Mouse (Mus musculus) heart, adult 9 months (tissue): Measurements from ENCODE around the gene Ugt2b36.
"Not testable (repeated sequence)": the region's sequence is repeated elsewhere in the genome, so short reads cannot be mapped to it uniquely, and the experiment has no call there.

Experiments
- DNase-seq, 2 experiments: peaks; one replicate each; pipeline ENCODE4 v3.0.0; 2022; ENCODE audit warnings: low spot score in 2 of 2

Gene Ugt2b36

DNA sequence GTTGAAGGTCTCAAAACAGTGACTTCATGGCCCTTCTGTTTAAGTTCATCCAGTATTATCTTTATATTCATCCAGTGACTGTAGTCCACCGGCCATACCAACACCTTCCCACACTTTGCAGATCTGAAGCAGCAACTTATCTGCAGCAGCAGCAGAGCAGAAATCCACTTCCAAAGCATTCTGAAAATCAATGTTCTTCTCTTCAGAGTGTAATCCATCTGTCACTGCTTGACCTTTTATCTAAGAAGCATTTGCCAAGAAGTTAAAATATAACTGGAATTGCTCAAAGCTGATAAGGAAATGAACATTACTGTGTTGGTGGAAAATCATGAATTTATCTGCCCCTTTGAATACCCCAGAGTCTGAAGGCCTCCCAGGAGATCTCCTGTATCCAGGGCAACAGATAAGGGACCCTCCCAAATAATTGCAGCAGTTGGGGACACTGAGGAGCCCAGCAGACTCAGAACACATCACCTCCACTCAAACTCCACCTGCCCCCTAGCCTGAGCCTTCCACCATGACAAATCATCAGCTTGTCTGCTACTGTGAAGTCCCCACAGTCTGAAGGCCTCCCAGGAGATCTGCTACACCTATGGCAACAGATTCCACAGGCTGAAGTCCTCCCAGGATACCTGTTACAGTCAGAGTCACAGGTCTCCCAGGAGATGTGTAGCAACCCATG, at the start of gene Ugt2b36:
TSS of gene Ugt2b36 (minus strand) at position 210 of the 682 bp plus-strand sequence.
- DNase-seq, result no peak

DNA sequence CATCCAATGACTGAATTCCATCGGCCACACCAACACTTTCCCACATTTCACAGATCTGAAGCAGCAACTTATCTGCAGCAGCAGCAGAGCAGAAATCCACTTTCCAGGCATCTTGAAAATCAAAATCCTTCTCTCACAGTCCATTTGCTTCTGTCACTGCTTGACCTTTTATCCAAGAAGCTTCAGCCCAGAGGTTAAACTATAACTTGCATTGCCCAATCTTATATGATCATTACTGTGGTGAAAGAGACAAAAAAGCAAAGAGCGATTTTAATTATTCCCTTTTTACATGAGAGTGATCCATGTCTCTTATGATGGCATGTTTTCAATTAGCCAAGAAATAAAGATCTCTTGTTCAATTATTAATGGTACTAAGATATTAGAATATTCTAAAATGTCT, 47.8 kb upstream of the Ugt2b36 start, which contains the start of gene Ugt2b5:
TSS of gene Ugt2b5 (minus strand) at position 123 of the 400 bp plus-strand sequence.
- DNase-seq, result not testable (repeated sequence)

GRCm38 (mm10) chr5:87103697-87104096, 11.3 kb upstream of the Ugt2b36 start:
- not testable (repeated sequence) for DNase-seq

- DNase-seq, result no peak
These were observed 1.2 kb downstream of the Ugt2b36 start for GRCm38 (mm10) chr5:87091111-87091510.

GRCm38 (mm10) chr5:87089264-87089663, 3.1 kb downstream of the Ugt2b36 start:
- no peak for DNase-seq

DNA sequence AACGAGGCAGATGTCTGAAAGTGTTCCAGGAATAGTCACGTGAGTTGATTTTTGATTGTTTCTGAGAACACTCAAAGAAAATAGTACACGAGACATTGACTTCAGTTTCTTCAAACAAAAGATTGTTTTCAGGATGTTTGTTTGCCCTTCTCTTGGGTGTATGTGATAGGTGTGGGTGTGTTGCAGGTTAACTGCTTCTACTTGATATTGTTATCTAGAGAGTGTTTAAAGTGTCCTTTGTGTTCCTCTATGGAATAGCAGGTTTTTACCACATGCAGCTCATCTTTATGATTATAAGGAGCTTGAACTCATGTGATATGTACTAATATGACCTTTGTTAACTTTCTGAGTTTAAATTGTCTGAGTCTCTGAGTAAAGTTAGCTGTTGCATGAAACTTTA, 6.1 kb downstream of the Ugt2b36 start:
- no peak for DNase-seq

DNA sequence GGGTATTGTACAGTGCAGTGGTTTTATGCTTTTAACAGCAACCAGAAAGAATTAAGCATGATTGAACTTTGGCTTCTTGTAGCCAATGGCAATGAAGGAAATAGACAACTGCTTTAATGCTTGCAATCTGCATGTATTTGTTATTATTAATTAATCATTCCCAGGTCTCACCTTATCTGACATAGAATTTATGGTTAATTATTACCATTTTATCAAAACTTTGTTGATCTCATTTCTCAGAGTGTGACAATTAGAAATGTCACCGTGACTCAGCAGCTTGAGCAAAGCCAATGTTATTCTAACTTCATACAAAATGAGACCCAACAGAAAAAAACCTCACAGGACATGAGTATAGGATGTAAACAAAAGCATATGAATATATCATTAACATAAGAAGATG, 61.7 kb downstream of the Ugt2b36 start:
- DNase-seq, result no peak

DNA sequence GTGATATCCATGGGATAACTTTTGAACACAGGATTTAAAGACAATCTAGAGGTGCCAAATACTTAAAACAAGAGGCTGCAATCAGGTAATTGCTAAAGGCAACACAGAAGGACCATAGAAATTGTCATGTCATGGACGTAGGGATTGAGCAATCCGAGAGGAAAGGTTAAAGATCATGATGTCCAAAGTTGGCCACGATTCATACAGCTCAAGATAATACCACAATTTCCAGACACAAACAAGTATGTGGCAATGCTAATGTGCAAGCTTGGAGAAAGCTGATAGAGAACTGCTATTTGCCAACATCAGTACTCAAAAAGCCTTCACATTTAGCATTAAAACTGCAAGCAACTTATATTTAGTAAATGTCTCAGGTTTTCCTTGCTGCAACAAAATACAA, 65.0 kb downstream of the Ugt2b36 start:
- no peak for DNase-seq
